Mouse (Mus musculus): ENCODE measurements around the gene Efna5.

DNA sequence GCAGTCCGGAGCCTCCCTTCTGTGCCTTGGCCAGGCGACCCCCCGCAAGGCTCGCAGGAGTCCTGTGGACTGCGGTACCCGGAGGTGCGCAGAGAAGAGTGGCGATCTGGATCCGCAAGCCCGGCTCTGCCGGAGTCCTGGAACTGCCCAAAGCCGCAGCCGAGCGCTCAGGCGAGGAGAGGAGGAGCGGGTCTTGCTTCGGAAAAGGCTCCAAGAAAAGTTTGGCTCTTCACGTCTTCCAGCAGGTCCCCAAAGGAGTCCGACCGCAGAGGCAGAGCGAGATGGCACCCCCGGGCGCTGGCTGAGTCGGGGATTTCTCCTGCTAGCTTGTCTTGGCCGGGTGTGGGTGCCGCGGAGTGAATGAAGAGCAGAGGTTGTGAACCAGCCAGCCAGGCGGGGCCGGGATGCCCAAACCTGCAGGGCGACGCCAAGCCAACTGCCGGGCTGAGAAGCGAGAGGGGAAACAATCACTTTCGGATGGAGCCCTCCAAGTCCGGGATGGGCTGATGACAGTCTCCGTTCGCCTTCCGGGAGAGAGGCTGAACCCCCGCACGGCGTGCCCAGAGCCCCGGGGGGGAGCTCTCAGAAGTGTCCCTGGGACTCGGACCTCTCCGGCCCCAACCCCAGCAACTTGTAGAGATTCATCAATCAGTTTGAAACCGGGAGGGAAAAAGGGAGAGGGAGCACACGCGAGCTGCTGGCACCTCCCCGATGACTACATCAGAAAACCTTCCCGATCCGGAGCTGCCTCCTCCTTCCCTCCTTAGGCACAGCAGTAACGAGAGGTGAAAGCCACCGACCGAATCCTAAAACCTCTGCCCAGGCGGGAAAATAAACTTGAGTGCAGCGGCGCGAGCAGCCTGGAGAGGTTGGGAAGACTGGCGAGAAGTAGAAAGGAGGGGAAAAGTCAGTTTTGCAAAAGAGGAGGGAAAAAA, 941 bp upstream of the Efna5 start:
- TF ChIP-seq CTCF (IDR thresholded peaks at IDR 0.05; ENCODE audit: control insufficient read depth, insufficient read depth, insufficient replicate concordance, low read depth, low read length) (no peak), POLR2A (IDR thresholded peaks at IDR 0.05; ENCODE audit: control insufficient read depth, low read depth, low read length) (no peak)

Measured in testis, adult 2 months (tissue).